Mouse (Mus musculus): ENCODE measurements at regions not wholly inside any gene's neighbourhood (a gene's known extent, or its start where the extent isn't known, plus 50 kb on each side); places are given as distances from the start of the nearest gene placed in this dataset.

DNA sequence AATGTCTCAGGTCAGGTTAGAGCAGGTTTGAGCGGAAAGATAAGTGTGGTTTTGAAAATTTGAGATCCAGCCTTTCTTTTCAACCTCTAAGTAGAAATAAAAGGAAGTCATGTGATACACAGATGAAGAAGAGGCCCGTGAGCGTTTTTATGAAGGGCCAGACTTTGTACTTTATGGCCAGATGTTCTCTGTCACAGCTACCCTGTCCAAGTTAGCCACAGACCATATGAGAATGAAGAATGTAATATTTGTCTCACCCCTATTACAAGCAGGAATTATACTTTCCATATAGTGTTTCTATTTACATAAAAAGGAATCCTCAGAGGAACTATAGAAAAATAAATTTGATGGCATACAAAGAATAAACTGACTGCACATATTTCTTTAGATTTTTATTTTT is 114.9 kb upstream of the Ahr start:
- in situ Hi-C loops (cut with MboI; ENCODE audit: unreplicated experiment in 2 of 2) = no loop called here

DNA sequence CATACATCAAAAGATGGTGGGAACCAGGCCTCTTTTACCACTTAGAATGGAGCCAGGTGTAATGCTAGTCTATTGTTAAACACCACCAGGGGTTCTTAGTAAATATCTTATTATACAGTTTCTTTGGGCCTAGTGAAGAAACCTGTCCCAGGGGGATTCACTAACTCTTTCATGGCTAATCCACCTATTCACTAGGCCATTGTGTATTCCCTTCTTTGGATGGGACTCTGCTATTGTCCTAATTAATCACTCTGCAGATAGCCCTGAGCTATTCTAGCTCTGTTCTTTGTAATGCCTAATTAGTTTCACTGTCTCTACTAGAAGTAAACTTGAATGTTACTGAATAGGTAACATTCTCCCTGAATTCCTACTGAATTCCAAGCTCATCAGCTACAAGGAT is 107.6 kb upstream of the Ahr start:
- in situ Hi-C loops (cut with MboI; ENCODE audit: unreplicated experiment in 2 of 2) = no loop called here

- in situ Hi-C loops (cut with MboI; ENCODE audit: unreplicated experiment in 2 of 2) = no loop called here
These were observed 106.9 kb upstream of the Ahr start for GRCm38 (mm10) chr12:35641741-35642140.

- in situ Hi-C loops (cut with MboI; ENCODE audit: unreplicated experiment in 2 of 2) = no loop called here
These were observed 106.1 kb upstream of the Ahr start for GRCm38 (mm10) chr12:35640911-35641345.

GRCm38 (mm10) chr12:35623484-35623883 is 88.6 kb upstream of the Ahr start:
- in situ Hi-C loops (cut with MboI; ENCODE audit: unreplicated experiment in 2 of 2) = no loop called here

- in situ Hi-C loops (cut with MboI; ENCODE audit: unreplicated experiment in 2 of 2) = no loop called here
These were observed 80.0 kb upstream of the Ahr start for GRCm38 (mm10) chr12:35614885-35615284.

DNA sequence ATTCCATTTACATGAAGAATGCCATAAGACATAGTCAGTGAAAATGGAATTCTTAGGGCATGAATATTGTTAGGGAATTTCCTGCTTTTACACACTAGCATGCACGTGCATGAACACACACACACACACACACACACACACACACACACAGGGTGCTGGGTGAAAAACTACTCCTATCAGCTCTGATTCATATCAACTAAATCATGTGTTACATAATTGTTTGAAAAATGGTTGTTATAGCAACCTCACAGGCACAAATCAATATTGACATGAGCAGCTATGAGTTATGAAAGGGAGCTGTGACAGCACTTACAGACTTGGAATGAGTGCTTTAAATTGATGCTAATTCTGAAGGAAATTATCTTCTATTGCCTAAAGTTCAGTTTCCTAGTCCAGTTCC is 72.8 kb upstream of the Ahr start:
- in situ Hi-C loops (cut with MboI; ENCODE audit: unreplicated experiment in 2 of 2) = no loop called here

DNA sequence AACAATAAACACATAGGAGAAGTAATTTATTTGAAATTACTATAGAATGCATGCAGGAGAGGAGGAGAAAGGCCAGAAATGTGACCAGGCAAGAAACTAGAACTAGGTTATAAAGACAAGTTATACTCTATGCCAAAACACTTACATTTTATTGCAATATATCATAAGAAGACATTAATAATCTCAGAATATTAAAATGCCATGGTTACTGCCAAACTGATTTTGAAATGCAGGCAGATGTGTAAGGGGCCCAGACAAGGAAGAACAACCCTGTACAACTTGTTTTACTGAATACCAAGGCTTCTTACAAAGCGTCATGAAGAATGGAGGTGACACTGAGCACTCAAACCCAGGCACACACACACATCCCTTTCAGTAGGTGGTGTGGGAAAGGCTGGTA is 68.9 kb upstream of the Ahr start:
- in situ Hi-C loops (cut with MboI; ENCODE audit: unreplicated experiment in 2 of 2) = no loop called here

DNA sequence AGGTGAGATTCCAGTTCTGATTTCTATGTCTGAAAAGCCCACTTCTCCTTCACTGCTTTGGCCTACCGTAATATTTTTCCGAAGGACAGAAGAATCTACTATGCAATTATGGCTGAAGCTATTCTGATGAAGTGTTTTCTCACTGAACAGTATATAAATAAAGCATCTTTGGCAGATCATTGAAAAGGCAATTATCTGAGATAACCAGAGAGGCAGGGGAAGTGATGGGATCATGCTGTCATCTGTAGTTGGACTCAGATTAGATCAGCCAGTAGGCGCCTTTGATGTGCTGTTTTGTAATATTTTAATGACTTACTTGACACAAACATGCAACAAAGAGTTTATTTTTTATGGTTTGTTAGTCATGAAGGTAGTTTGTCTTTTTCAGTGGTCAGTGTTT is 67.8 kb upstream of the Ahr start:
- in situ Hi-C loops (cut with MboI; ENCODE audit: unreplicated experiment in 2 of 2) = no loop called here

DNA sequence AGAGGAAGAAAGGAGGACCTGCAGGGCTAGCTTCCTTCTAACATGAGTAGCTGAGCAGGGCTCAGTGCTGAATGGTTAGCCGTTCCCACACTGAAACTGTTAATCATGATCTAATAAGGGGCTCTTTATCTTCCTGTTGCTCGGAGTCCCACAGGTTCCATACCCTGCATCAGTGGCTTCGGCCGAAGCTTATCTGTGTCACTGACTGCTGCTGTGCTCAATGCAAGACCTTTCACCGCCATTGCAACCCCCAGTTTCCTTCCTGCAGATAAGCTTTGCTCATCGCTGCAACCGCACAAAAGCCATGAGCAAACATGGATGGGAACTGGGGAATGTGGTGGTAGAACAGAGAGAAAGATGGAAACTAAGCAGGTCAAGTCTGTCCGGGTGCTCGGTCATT is 63.5 kb upstream of the Ahr start:
- in situ Hi-C loops (cut with MboI; ENCODE audit: unreplicated experiment in 2 of 2) = no loop called here

DNA sequence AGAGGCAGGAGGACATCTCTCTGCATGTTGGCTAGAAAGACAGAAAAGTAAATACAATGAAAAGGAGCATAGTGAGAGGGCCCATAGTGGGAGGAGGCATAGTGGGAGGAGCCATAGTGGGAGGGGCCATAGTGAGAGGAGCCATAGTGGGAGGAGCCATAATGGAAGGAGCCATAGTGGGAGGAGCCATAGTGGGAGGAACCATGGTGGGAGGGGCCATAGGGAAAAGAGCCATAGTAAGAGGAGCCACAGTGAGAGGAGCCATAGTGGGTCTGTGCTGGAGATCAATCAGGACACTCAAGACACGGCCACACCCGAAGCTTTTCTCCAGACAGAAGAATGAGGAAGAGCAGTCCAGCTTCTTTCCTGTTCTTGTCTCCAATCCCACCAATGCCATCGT is 58.0 kb upstream of the Ahr start:
- in situ Hi-C loops (cut with MboI; ENCODE audit: unreplicated experiment in 2 of 2) = no loop called here
